Mouse (Mus musculus): ENCODE data around the gene Slc7a5. TPM values are rescaled to one million over a fixed set of nuclear protein-coding genes. Genes with fewer than 3 reads are reported as not detected.

Gene Slc7a5
- total RNA-seq, 2 experiments from 2014 or later: 35.3 to 48.3 TPM

GRCm38 (mm10) chr8:121938732-121939131 lies 31.2 kb upstream of the Slc7a5 start:
- no peak for DNase-seq (ENCODE audit: low spot score in 2 of 2)

DNA sequence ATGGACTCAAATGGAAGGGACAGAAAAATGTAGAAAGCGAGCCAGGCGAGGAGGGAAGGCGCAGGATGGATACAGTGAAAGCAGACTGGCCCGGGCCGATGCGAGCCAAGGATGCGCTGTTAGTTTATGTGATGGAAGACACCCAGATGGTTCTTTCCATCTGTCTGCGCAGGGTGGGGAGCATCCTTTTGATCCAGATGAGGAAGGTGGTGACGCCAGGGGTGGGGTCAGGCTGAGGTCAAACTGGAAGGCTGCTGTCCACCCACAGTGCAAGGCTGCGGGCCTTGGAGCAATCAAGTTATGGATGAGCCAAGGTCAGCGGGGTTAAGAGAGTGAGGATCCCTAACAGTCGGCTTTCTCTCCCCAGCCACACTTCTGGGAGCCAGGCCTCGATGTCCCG lies 28.9 kb upstream of the Slc7a5 start:
- no peak for DNase-seq (ENCODE audit: low spot score in 2 of 2)

- DNase-seq (ENCODE audit: low spot score in 2 of 2): no peak
Observed at GRCm38 (mm10) chr8:121935341-121936294, 28.1 kb upstream of the Slc7a5 start.

DNA sequence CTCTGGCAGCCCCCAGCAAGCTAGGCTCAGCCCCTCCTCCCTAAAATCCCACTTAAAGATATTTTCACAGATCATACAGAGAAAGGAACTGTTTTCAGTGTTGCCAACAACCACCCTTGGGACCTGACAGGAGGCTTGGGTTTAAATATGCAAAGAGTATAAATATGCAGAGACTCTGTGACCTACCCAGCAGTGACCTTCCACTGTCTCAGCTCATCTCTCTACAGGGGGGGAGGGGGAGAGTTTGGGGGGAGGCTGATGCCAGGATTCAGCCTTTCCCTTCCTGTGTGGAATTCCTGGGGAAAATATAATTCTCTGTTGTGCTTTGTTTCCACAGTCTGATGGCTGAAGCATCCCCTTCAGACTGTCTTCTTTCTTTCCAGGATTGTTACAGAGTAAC lies 27.4 kb upstream of the Slc7a5 start:
- no peak for DNase-seq (ENCODE audit: low spot score in 2 of 2)

- peak in 1 of 2 experiments; percentile 28 for DNase-seq (ENCODE audit: low spot score in 2 of 2)
Observed at GRCm38 (mm10) chr8:121934506-121934905, 27.0 kb upstream of the Slc7a5 start.

GRCm38 (mm10) chr8:121932668-121933520 lies 25.4 kb upstream of the Slc7a5 start:
- peak in 1 of 2 experiments; percentile 32 for DNase-seq (ENCODE audit: low spot score in 2 of 2)

DNA sequence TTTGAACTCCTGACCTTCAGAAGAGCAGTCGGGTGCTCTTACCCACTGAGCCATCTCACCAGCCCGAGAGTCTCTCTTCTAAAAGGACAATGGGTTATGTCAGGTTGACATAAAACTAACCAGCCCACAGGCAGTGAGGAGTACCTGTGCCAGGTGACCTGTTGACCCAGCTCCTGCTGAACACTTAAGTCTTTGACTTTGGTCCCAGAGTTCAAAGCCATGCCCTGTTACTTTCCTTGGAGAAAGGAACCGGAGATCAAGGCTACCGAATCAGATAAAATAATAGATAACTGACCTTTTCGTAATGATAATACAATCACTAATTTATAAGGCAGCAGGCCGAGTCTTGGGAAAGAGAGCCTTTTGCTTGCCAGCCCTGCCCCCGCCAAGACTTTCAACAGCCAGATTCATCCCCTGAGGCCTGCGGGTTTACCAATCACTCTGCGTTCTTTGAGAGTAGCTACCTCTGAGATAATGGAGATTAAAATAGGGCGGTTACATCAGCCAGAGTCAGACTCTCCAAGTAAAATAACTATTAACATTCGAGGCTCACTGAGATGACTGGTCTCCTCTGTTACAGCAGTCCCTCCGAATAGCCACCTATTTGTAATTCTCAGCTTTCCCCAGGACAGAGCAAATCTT lies 24.7 kb upstream of the Slc7a5 start:
- DNase-seq (ENCODE audit: low spot score in 2 of 2): peak in 1 of 2 experiments; percentile 47

DNA sequence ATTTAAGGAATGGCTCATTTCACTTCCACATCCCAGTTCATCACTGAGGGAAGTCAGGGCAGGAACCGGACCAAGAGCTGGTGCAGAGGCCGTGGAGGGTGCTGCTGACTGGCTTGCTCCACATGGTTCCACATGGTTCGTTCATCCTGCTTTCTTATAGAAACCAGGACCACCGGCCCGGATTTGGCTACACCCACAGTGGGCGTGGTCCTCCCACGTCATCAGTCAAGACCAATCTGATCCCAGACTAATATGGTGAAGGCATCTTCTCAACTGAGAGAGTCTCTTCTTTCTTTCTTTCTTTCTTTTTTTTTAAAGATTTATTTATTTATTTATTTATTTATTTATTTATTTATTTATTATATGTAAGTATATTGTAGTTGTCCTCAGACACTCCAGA lies 24.1 kb upstream of the Slc7a5 start:
- DNase-seq (ENCODE audit: low spot score in 2 of 2): no peak

DNA sequence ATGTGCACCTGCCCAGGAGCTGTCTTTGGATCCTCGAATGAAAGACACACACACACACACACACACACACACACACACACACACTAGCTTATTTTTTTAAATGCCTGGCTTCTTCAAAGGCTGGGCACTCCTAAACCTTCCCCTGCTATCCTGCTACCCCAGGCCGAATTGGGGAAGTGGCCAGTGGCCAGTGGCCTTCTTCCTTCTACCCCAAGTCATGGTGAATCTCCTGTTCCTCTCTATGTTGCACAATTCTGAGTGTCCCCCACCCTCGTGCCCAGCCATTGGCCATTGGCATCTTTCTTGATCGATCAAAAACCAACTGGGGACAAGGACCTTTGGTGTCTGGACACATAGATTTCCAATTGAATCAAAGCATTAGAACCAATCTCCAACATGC lies 22.6 kb upstream of the Slc7a5 start:
- DNase-seq (ENCODE audit: low spot score in 2 of 2): no peak

- DNase-seq (ENCODE audit: low spot score in 2 of 2): peak in 1 of 2 experiments; percentile 35
Observed at GRCm38 (mm10) chr8:121927316-121927715, 19.8 kb upstream of the Slc7a5 start.

GRCm38 (mm10) chr8:121926266-121926665 lies 18.8 kb upstream of the Slc7a5 start:
- DNase-seq (ENCODE audit: low spot score in 2 of 2): no peak

DNA sequence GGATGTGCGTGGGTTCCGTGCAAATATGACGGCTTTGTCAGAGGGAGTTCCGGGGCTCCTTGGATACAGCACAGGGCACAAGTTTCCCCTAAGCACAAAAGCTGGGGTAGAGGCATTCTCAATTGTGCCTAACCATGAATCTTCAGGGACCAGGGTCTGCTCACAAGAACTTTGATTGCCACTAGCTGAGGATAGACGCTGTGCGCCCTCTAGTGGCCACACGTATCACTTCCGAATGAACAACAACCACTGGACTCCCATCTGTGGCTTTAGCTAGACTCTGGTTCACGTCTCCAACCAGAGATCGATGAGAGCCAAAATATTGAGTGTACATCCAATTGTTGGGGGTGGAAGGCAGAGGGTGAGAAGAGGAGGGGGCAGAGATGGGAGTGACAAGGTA lies 18.1 kb upstream of the Slc7a5 start:
- peak; percentile 74 to 79 for DNase-seq (ENCODE audit: low spot score in 2 of 2)

- DNase-seq (ENCODE audit: low spot score in 2 of 2): no peak
Observed at GRCm38 (mm10) chr8:121924681-121925080, 17.2 kb upstream of the Slc7a5 start.

- DNase-seq (ENCODE audit: low spot score in 2 of 2): no peak
Observed at GRCm38 (mm10) chr8:121922101-121922500, 14.6 kb upstream of the Slc7a5 start.

DNA sequence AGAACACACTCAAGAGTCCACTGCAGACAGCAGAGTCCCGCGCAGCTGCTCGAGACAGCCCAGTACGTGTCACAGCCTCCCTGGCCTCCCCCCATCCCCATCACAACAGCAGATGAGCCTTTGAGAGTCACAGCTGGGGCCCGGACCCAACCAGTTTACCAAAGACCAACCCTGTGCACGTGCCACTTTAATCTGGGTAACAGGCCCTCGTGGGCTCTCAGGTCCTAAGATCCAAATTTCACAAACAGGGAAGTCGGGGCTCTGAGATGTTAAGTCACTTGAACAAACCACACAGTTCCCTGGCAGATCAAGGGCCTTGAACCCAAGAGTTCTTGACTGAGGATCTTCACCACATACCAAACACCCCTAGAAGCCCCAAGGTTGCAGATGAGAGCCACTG lies 14.1 kb upstream of the Slc7a5 start:
- DNase-seq (ENCODE audit: low spot score in 2 of 2): no peak

GRCm38 (mm10) chr8:121919731-121920130 lies 12.2 kb upstream of the Slc7a5 start:
- DNase-seq (ENCODE audit: low spot score in 2 of 2): no peak

- no peak for DNase-seq (ENCODE audit: low spot score in 2 of 2)
Observed at GRCm38 (mm10) chr8:121919158-121919557, 11.7 kb upstream of the Slc7a5 start.

DNA sequence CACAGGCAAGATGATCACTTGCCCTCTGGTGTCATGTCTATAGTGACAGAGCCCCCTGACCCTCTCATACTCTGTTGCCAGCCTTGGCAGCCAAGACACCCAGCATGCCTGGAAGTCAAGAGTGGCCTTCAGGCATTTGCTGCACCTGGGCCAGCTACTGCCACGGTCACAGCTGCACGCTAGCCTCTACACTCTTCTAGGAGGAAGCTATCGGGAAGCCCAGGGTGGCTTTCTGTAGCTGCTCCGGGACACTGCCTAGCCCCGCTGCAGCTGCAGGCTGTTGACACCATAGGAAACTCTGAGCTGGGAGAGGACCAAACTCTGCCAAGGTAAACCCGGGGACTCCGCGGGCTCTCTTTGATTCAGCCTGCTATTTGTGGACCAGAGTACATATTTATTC lies 5.9 kb upstream of the Slc7a5 start:
- no peak for DNase-seq (ENCODE audit: low spot score in 2 of 2)

- DNase-seq (ENCODE audit: low spot score in 2 of 2): no peak
Observed at GRCm38 (mm10) chr8:121912831-121913230, 5.3 kb upstream of the Slc7a5 start.

DNA sequence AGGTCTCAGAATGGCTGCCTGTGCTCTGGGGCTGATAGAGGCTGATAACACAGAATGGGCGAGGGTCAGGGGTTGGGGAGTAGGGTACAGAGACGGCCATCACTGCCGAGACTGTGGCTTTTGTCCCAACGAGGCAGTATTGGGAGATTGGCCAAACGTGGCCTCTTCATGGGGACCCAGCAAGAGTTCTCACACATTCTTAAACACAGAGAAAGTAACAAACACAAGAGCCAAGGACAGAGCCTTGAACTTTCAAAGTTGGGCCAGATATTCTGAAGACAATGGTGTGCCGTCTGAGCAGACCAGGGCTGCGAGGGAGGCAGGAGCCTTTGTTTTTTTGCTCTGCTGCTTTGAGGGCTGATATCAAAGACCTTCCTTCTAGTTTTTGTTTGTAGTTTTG lies 4.5 kb upstream of the Slc7a5 start:
- DNase-seq (ENCODE audit: low spot score in 2 of 2): no peak

GRCm38 (mm10) chr8:121911400-121911799 lies 3.9 kb upstream of the Slc7a5 start:
- no peak for DNase-seq (ENCODE audit: low spot score in 2 of 2)
